Mouse (Mus musculus) heart, adult 2 months (tissue): ENCODE results near the gene Rin3. TPM values are rescaled to one million over a fixed set of nuclear protein-coding genes. Genes with fewer than 3 reads are reported as not detected.

Source experiments
- DNase-seq, 2 experiments: peaks; one replicate each; pipeline ENCODE4 v3.0.0; 2021
- H3K27ac ChIP-seq: fragments of 200-600 bp; 2 replicates; pipeline ENCODE4 v1.8.1; 2022
- H3K27me3 ChIP-seq: fragments of 200-500 bp; 2 replicates; pipeline ENCODE4 v1.6.1; 2012; ENCODE audit warnings: mild to moderate bottlenecking, low read length, inconsistent platforms, mixed read lengths; ENCODE audit not compliant: control insufficient read depth, insufficient read depth
- H3K36me3 ChIP-seq: fragments of 200-500 bp; 2 replicates; pipeline ENCODE4 v1.6.1; 2012; ENCODE audit warnings: low read length, inconsistent platforms; ENCODE audit not compliant: control insufficient read depth, insufficient read depth
- H3K4me1 ChIP-seq: fragments of 200-500 bp; 2 replicates; pipeline ENCODE4 v1.6.1; 2011; ENCODE audit warnings: low read length; ENCODE audit not compliant: control insufficient read depth, insufficient read depth
- H3K4me3 ChIP-seq: fragments of 200-600 bp; 2 replicates; pipeline ENCODE4 v1.8.1; 2022
- H3K79me2 ChIP-seq: fragments of 200-500 bp; replicated peaks from 2 replicates; pipeline ENCODE4 v1.6.1; 2012; ENCODE audit warnings: mild to moderate bottlenecking, inconsistent platforms, low read length, moderate library complexity, mixed read lengths; ENCODE audit not compliant: control insufficient read depth, insufficient read depth
- H3K9ac ChIP-seq: fragments of 200-500 bp; 2 replicates; pipeline ENCODE4 v1.6.1; 2012; ENCODE audit warnings: low read depth, mild to moderate bottlenecking, control low read depth, inconsistent platforms, low read length, mixed read lengths
- CTCF ChIP-seq: fragments of 200-600 bp; IDR thresholded peaks from 2 replicates; pipeline ENCODE4 v1.8.1; 2022; ENCODE audit warnings: antibody characterized with exemption, mild to moderate bottlenecking, moderate library complexity
- EP300 ChIP-seq: fragments of 200-500 bp; IDR thresholded peaks from 2 replicates; pipeline ENCODE4 v1.6.1; 2011; ENCODE audit warnings: low read depth, low read length, control low read depth; ENCODE audit not compliant: insufficient read depth
- POLR2A ChIP-seq: fragments of 200-500 bp; IDR thresholded peaks from 2 replicates; pipeline ENCODE4 v1.6.1; 2011; ENCODE audit warnings: mild to moderate bottlenecking, low read depth, low read length, control low read depth; ENCODE audit not compliant: insufficient read depth
- WGBS: fragments of 180-500 bp; shearing (Covaris S2); methylation state at CpG from one replicate; pipeline ENCODE4 v1.1.7; 2018; 5-methylcytosine and 5-hydroxymethylcytosine counted together
- intact Hi-C: fragments of 180-260 bp; cut with DNase I; formaldehyde crosslinking; loops from one replicate; pipeline ENCODE4 v1.15.1; 2025
- polyA plus RNA-seq: library from polyadenylated mRNA; depleted of rRNA; stranded (reverse); fragments of >200 nt; gene quantifications from 2 replicates; pipeline ENCODE4 v1.2.3, GENCODE M21; 2012; rRNA removed
- total RNA-seq, 2 experiments: library from RNA; stranded (reverse); gene quantifications; 2 replicates each; pipeline ENCODE4 v1.2.3; 2021

Gene Rin3
- total and polyA plus RNA-seq, 3 experiments, result 10.3 to 25.3 (median 14.7) TPM

GRCm38 (mm10) chr12:102437952-102438351 lies 155.1 kb downstream of the Rin3 start:
- peaks cover 3% of the 10 kb centered on the region for H3K79me2 ChIP-seq
- intact Hi-C loops, result loop anchor here (2.0 kb wide), 1 partner anchor 45 kb away; no protein-coding TSS in a partner anchor
- H3K36me3 ChIP-seq, result peaks cover 2% of the 10 kb centered on the region; the same call in 1 of the 2 replicates
- H3K27me3 ChIP-seq, result no peaks in the 10 kb centered on the region
- peak overlapping the region; percentile 95 for H3K4me3 ChIP-seq
- WGBS, result 47% methylated on average over 5 of the region's 5 CpGs
- H3K27ac ChIP-seq, result peak overlapping the region; percentile 94
- H3K9ac ChIP-seq, result peak overlapping the region; percentile 57
- peaks cover 3% of the 10 kb centered on the region for H3K4me1 ChIP-seq
- peak in 1 of 2 experiments; percentile 69 for DNase-seq
- TF ChIP-seq CTCF, result no peak
- TF ChIP-seq EP300, result peak; percentile 73; the same call in 1 of the 2 replicates

GRCm38 (mm10) chr12:102438983-102439631 lies 156.3 kb downstream of the Rin3 start:
- no peak for DNase-seq
- peak overlapping the region; percentile 62 for H3K9ac ChIP-seq
- peaks cover 3% of the 10 kb centered on the region for H3K79me2 ChIP-seq
- peak overlapping the region; percentile 95 for H3K4me3 ChIP-seq
- H3K27me3 ChIP-seq, result no peaks in the 10 kb centered on the region
- peaks cover 2% of the 10 kb centered on the region; the same call in 1 of the 2 replicates for H3K36me3 ChIP-seq
- TF ChIP-seq CTCF (no peak), POLR2A (no peak), EP300 (no peak)
- H3K27ac ChIP-seq, result peak overlapping the region; percentile 94
- whole genome bisulfite sequencing, result 1% methylated on average over 20 of the region's 20 CpGs
- peaks cover 3% of the 10 kb centered on the region for H3K4me1 ChIP-seq
- intact Hi-C loops, result loop anchor here (2.0 kb wide), 1 partner anchor 46 kb away; no protein-coding TSS in a partner anchor

DNA sequence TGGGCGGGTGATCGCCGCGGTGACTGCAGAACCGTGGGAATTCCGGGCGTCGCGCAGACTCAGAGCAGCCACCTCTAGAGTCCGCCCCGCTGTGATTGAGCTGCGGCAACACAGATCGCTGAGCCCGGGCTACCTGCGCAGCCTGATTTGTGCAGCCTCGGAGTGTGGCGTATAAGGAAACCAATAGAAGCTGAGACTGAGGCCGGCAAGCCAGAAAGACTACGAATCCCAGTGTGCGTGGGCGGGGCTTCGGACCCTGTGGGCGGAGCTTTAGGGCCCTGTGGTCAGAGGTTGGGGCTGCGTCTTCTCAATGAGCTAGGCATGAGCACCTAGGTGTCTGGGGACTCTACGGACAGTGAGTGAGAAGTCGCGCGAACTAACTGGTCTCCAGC lies 156.8 kb downstream of the Rin3 start, which contains the start of gene Lgmn:
Gene Lgmn, minus strand, starts transcription at position 182 of the 392 bp plus-strand sequence.
- DNase-seq, result peak; percentile 98

More for the DNA sequence above, 156.8 kb downstream of the Rin3 start, which contains the start of gene Lgmn:
- TF ChIP-seq POLR2A (peak; percentile 83), CTCF (no peak)
- intact Hi-C loops, result loop anchor here (1.0 to 2.0 kb wide), 2 partner anchors 21 to 47 kb away; no protein-coding TSS in a partner anchor
- Histone ChIP-seq H3K36me3 (peaks cover 2% of the 10 kb centered on the region; the same call in 1 of the 2 replicates), H3K27ac (peak within 1 kb of the TSS; percentile 94), H3K9ac (peak within 1 kb of the TSS; percentile 62), H3K4me3 (peak within 1 kb of the TSS; percentile 95), H3K79me2 (no peaks in the 10 kb centered on the region), H3K4me1 (peaks cover 3% of the 10 kb centered on the region), H3K27me3 (no peaks in the 10 kb centered on the region)
- under 1% methylated on average over 28 of the region's 28 CpGs for WGBS

Other genes with a start within 250 kb of the Rin3 start
- gene Slc24a4, start 154.3 kb upstream of the Rin3 start, total RNA-seq, result 1 to 10 TPM in 1 of 2 experiments, under 1 TPM in 1; 0.50 to 1.3 TPM
- 0.98 and 1.3 TPM in 2 replicates for gene Slc24a4, start 154.3 kb upstream of the Rin3 start, polyA plus RNA-seq
- gene Lgmn, start 156.8 kb downstream of the Rin3 start, total RNA-seq, result 10 to 100 TPM; 59.9 to 63.5 TPM
- 78.2 and 115 TPM in 2 replicates for gene Lgmn, start 156.8 kb downstream of the Rin3 start, polyA plus RNA-seq
- 10 to 100 TPM; 25.1 to 28.0 TPM for gene Golga5, start 186.1 kb downstream of the Rin3 start, total RNA-seq
- 10.1 and 17.2 TPM in 2 replicates for gene Golga5, start 186.1 kb downstream of the Rin3 start, polyA plus RNA-seq